Mouse (Mus musculus) heart, postnatal 0 days (tissue): Measurements from ENCODE around the gene Cd200.

ENCODE experiments used
- CTCF ChIP-seq: IDR thresholded peaks from 2 replicates; pipeline ENCODE4 v1.5.1; 2016; ENCODE audit warnings: antibody characterized with exemption, control low read depth, low read depth
- EP300 ChIP-seq: IDR thresholded peaks from 2 replicates; pipeline ENCODE4 v1.6.1; 2016; ENCODE audit warnings: antibody characterized with exemption, low read depth

- no peak for TF ChIP-seq CTCF
- no peak for TF ChIP-seq EP300
These were observed 30.5 kb downstream of the Cd200 start for GRCm38 (mm10) chr16:45378147-45378943.
